Mouse (Mus musculus) MEL (cell line): ENCODE data around the gene Mettl16. TPM values are rescaled to one million over a fixed set of nuclear protein-coding genes. Genes with fewer than 3 reads are reported as not detected.

Experiments
- DNase-seq: peaks from one replicate; pipeline ENCODE4 v3.0.0; 2011; ENCODE audit warnings: low read depth, low spot score
- H3K27ac ChIP-seq: 2 replicates; pipeline ENCODE4 v1.5.1; 2012; ENCODE audit warnings: low read depth, mild to moderate bottlenecking, control low read depth, low read length, moderate library complexity; ENCODE audit not compliant: control insufficient read depth
- H3K27me3 ChIP-seq, 2 experiments: fragments of 150-350 bp in 1 of 2; sonication (generic) in 1 of 2; 2 replicates each; pipeline ENCODE4 v1.6.1; 2012; ENCODE audit warnings: low read length in 2 of 2, mild to moderate bottlenecking in 2 of 2, improper control_type of control experiment in 1 of 2, moderate library complexity in 1 of 2; ENCODE audit not compliant: insufficient read depth in 2 of 2, control insufficient read depth in 1 of 2
- H3K36me3 ChIP-seq, 2 experiments: 2 replicates each; pipeline ENCODE4 v1.6.1; 2012 to 2014; ENCODE audit warnings: low read length in 2 of 2, improper control_type of control experiment in 1 of 2, inconsistent platforms in 1 of 2, mild to moderate bottlenecking in 1 of 2; ENCODE audit not compliant: insufficient read depth in 2 of 2, control insufficient read depth in 1 of 2
- H3K4me1 ChIP-seq, 2 experiments: fragments of 150-350 bp in 1 of 2; sonication (generic) in 1 of 2; 2 replicates each; pipeline ENCODE4 v1.6.1; 2012; ENCODE audit warnings: low read length in 2 of 2, improper control_type of control experiment in 1 of 2, mild to moderate bottlenecking in 1 of 2; ENCODE audit not compliant: insufficient read depth in 2 of 2, control insufficient read depth in 1 of 2
- H3K4me3 ChIP-seq, 2 experiments: fragments of 150-350 bp in 1 of 2; sonication (generic) in 1 of 2; 2 replicates each; pipeline ENCODE4 v1.5.1; 2012; ENCODE audit warnings: low read depth in 2 of 2, low read length in 2 of 2, mild to moderate bottlenecking in 2 of 2, moderate library complexity in 2 of 2, control low read depth in 1 of 2, improper control_type of control experiment in 1 of 2; ENCODE audit not compliant: control insufficient read depth in 1 of 2, insufficient read depth in 1 of 2
- H3K79me2 ChIP-seq: 2 replicates; pipeline ENCODE4 v1.6.1; 2012; ENCODE audit warnings: mild to moderate bottlenecking, low read length, moderate library complexity; ENCODE audit not compliant: control insufficient read depth, poor library complexity, insufficient read depth
- H3K9ac ChIP-seq: 2 replicates; pipeline ENCODE4 v1.6.1; 2012; ENCODE audit warnings: low read depth, mild to moderate bottlenecking, control low read depth, low read length, moderate library complexity; ENCODE audit not compliant: control insufficient read depth, poor library complexity, severe bottlenecking
- H3K9me3 ChIP-seq: fragments of 150-350 bp; sonication (generic); replicated peaks from 2 replicates; pipeline ENCODE4 v1.6.1; 2012; ENCODE audit warnings: mild to moderate bottlenecking, low read length, improper control_type of control experiment, moderate library complexity; ENCODE audit not compliant: insufficient read depth
- CHD2 ChIP-seq: IDR thresholded peaks from 2 replicates; pipeline ENCODE4 v1.6.1; 2011; ENCODE audit warnings: low read length, improper control_type of control experiment
- CTCF ChIP-seq, 3 experiments: IDR thresholded peaks in 2 of 3; conservative IDR thresholded peaks in 1 of 3; 2 replicates each; pipeline ENCODE4 v1.5.1; 2011 to 2012; ENCODE audit warnings: low read length in 3 of 3, low read depth in 2 of 3, mild to moderate bottlenecking in 2 of 3, improper control_type of control experiment in 1 of 3, inconsistent platforms in 1 of 3, mixed read lengths in 1 of 3, moderate library complexity in 1 of 3; ENCODE audit not compliant: control insufficient read depth in 1 of 3, insufficient read depth in 1 of 3, poor library complexity in 1 of 3, severe bottlenecking in 1 of 3
- EP300 ChIP-seq, 2 experiments: IDR thresholded peaks; 2 replicates each; pipeline ENCODE4 v1.6.1; 2011; ENCODE audit warnings: improper control_type of control experiment in 2 of 2, low read length in 2 of 2, low read depth in 1 of 2, mild to moderate bottlenecking in 1 of 2
- GATA1 ChIP-seq: IDR thresholded peaks from 2 replicates; pipeline ENCODE4 v1.6.1; 2011; ENCODE audit warnings: low read depth, low read length, improper control_type of control experiment
- JUND ChIP-seq: IDR thresholded peaks from 2 replicates; pipeline ENCODE4 v1.6.1; 2011; ENCODE audit warnings: low read depth, mild to moderate bottlenecking, improper control_type of control experiment, low read length
- MAX ChIP-seq: IDR thresholded peaks from 2 replicates; pipeline ENCODE4 v1.6.1; 2011; ENCODE audit warnings: low read length, improper control_type of control experiment
- MAZ ChIP-seq: IDR thresholded peaks from 2 replicates; pipeline ENCODE4 v1.6.1; 2012; ENCODE audit warnings: low read depth, mild to moderate bottlenecking, inconsistent platforms, low read length, improper control_type of control experiment
- MXI1 ChIP-seq: IDR thresholded peaks from 2 replicates; pipeline ENCODE4 v1.6.1; 2011; ENCODE audit warnings: mild to moderate bottlenecking, low read depth, low read length, improper control_type of control experiment
- MYC ChIP-seq: IDR thresholded peaks from 2 replicates; pipeline ENCODE4 v1.6.1; 2011; ENCODE audit warnings: low read depth, mild to moderate bottlenecking, low read length, improper control_type of control experiment, moderate library complexity
- NRF1 ChIP-seq: IDR thresholded peaks from 2 replicates; pipeline ENCODE4 v1.6.1; 2014; ENCODE audit warnings: low read depth, mild to moderate bottlenecking, inconsistent platforms, low read length, improper control_type of control experiment, moderate library complexity; ENCODE audit not compliant: poor library complexity, insufficient read depth, severe bottlenecking
- POLR2A ChIP-seq, 2 experiments: IDR thresholded peaks; 2 replicates each; pipeline ENCODE4 v1.6.1; 2011 to 2012; ENCODE audit warnings: low read length in 2 of 2, mild to moderate bottlenecking in 2 of 2, control low read depth in 1 of 2, improper control_type of control experiment in 1 of 2, low read depth in 1 of 2, moderate library complexity in 1 of 2; ENCODE audit not compliant: control insufficient read depth in 1 of 2, insufficient read depth in 1 of 2, poor library complexity in 1 of 2
- POLR2AphosphoS2 ChIP-seq: IDR thresholded peaks from 2 replicates; pipeline ENCODE4 v1.6.1; 2011; ENCODE audit warnings: low read length, improper control_type of control experiment
- POLR2AphosphoS5 ChIP-seq: IDR thresholded peaks from 2 replicates; pipeline ENCODE4 v1.6.1; 2012; ENCODE audit warnings: low read depth, borderline replicate concordance, mild to moderate bottlenecking, inconsistent platforms, low read length, moderate library complexity, mixed read lengths
- RAD21 ChIP-seq: IDR thresholded peaks from 2 replicates; pipeline ENCODE4 v1.6.1; 2011; ENCODE audit warnings: mild to moderate bottlenecking, low read depth, low read length, improper control_type of control experiment
- SIN3A ChIP-seq: IDR thresholded peaks from 2 replicates; pipeline ENCODE4 v1.6.1; 2012; ENCODE audit warnings: low read length, improper control_type of control experiment, inconsistent platforms
- TAL1 ChIP-seq: IDR thresholded peaks from 2 replicates; pipeline ENCODE4 v1.6.1; 2012; ENCODE audit warnings: mild to moderate bottlenecking, inconsistent platforms, low read length, moderate library complexity, mixed read lengths
- TBP ChIP-seq: IDR thresholded peaks from 2 replicates; pipeline ENCODE4 v1.8.0; 2011; ENCODE audit warnings: low read depth, low read length, improper control_type of control experiment
- TCF12 ChIP-seq: IDR thresholded peaks from 2 replicates; pipeline ENCODE4 v1.6.1; 2014; ENCODE audit warnings: low read depth, mild to moderate bottlenecking, inconsistent platforms, low read length, improper control_type of control experiment, moderate library complexity
- UBTF ChIP-seq: IDR thresholded peaks from 2 replicates; pipeline ENCODE4 v1.6.1; 2012; ENCODE audit warnings: low read depth, mild to moderate bottlenecking, inconsistent platforms, low read length, improper control_type of control experiment, moderate library complexity, borderline replicate concordance; ENCODE audit not compliant: insufficient read depth
- USF2 ChIP-seq, 2 experiments: IDR thresholded peaks; 2 replicates each; pipeline ENCODE4 v1.6.1; 2011 to 2012; ENCODE audit warnings: improper control_type of control experiment in 2 of 2, low read length in 2 of 2, borderline replicate concordance in 1 of 2, inconsistent platforms in 1 of 2, low read depth in 1 of 2, mild to moderate bottlenecking in 1 of 2; ENCODE audit not compliant: insufficient read depth in 1 of 2
- ZC3H11A ChIP-seq: IDR thresholded peaks from 2 replicates; pipeline ENCODE4 v1.6.1; 2012; ENCODE audit warnings: low read depth, mild to moderate bottlenecking, inconsistent platforms, low read length, improper control_type of control experiment
- ZKSCAN1 ChIP-seq: IDR thresholded peaks from 2 replicates; pipeline ENCODE4 v1.6.1; 2012; ENCODE audit warnings: low read depth, mild to moderate bottlenecking, inconsistent platforms, low read length, improper control_type of control experiment, moderate library complexity
- ZMIZ1 ChIP-seq: IDR thresholded peaks from 2 replicates; pipeline ENCODE4 v1.6.1; 2012; ENCODE audit warnings: low read depth, mild to moderate bottlenecking, inconsistent platforms, low read length, improper control_type of control experiment, moderate library complexity
- ZNF384 ChIP-seq: IDR thresholded peaks from 2 replicates; pipeline ENCODE4 v1.6.1; 2012; ENCODE audit warnings: low read depth, mild to moderate bottlenecking, inconsistent platforms, low read length, improper control_type of control experiment
- polyA plus RNA-seq, 2 experiments: library from polyadenylated mRNA; stranded (reverse) in 1 of 2; unstranded in 1 of 2; fragments of >175 nt in 1 of 2; fragments of >200 nt in 1 of 2; gene quantifications; 2 replicates each; pipeline versions ENCODE4 v1.2.1 to v1.2.4; 2012; ENCODE audit warnings: low replicate concordance in 2 of 2, low read depth in 1 of 2; ENCODE audit not compliant: insufficient read length in 2 of 2, insufficient read depth in 1 of 2, missing spikeins in 1 of 2
- total RNA-seq: library from RNA; depleted of rRNA; stranded (reverse); fragments of 300-350 nt; gene quantifications from 2 replicates; pipeline ENCODE4 v1.2.3, GENCODE M21; 2012

The Mettl16 gene
- total and polyA plus RNA-seq, 3 experiments: 76.3 to 116 TPM; not detected in 1

GRCm38 (mm10) chr11:74832503-74833143, 62.0 kb downstream of the Mettl16 start (continued):
- peak; percentile 64 for TF ChIP-seq NRF1
- TF ChIP-seq TCF12: no peak
- TF ChIP-seq TBP: no peak; the same call in 1 of the 2 replicates
- TF ChIP-seq MXI1: peak; percentile 44; the same call in 1 of the 2 replicates
- no peak for TF ChIP-seq TAL1
- no peak for TF ChIP-seq POLR2AphosphoS5
- TF ChIP-seq POLR2A (IDR thresholded peaks at IDR 0.05; ENCODE audit: control insufficient read depth in 1 of 2, insufficient read depth in 1 of 2, low read depth in 1 of 2, low read length in 2 of 2, poor library complexity in 1 of 2): peak in 1 of 2 experiments; percentile 48; a peak in 2 of 4 replicates
- TF ChIP-seq POLR2AphosphoS2: no peak
- TF ChIP-seq ZMIZ1: 0 out of 2 replicates have a peak, but pooled peaks have one; percentile 34

DNA sequence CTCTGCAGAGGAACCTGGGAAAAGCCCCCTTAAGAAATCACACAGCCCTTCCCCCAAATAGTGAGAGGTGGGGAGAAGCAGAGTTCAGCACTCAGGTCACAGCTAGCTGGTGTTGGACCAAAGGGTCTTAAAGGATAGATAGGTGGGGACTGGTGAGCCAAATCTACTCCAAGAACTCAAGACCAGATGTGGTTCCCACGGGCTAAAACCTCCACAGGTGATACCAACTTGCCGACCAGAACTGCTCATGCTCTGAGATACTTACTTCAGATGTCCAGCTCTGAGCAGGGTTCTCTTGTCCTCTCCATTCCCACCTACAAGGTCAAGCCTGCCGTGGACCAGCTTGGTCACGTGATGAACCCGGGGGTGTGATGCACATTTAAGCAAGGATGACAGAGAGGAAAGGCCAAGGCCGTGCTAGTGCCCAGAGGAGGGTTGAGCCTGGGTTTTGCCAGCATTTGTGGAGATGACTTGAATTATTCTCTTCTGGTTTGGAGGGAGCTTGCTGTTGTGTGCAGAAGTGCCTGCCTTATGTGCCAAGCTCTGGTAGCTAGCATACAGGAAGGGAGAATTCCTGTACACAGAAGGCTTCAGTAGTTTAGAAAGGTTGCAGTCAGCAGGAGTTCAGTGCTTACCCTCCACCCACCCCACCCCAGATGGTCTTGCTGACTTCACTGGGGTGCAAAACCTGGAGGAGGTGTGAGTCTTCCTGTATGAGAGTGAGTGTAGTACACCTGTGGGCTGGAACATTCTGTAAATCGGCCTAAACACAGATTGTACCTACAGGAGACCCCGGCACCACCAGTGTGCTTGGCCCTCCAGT, 63.1 kb downstream of the Mettl16 start:
- H3K9me3 ChIP-seq: no peaks in the 10 kb centered on the region
- peaks cover 0 to 18% of the 10 kb centered on the region in 2 experiments; a peak in 2 of 4 replicates for H3K36me3 ChIP-seq
- peak overlapping the region in 1 of 2 experiments; percentile 58; a peak in 1 of 4 replicates for H3K4me3 ChIP-seq
- peaks cover 47% of the 10 kb centered on the region for H3K79me2 ChIP-seq
- no peak for DNase-seq
- TF ChIP-seq ZNF384: no peak
- TF ChIP-seq UBTF: no peak
- no peak for TF ChIP-seq CHD2
- no peak for TF ChIP-seq RAD21
- no peak for TF ChIP-seq ZKSCAN1
- no peak for TF ChIP-seq GATA1
- no peak for TF ChIP-seq SIN3A
- TF ChIP-seq MAZ: no peak
- no peak for TF ChIP-seq TBP
- TF ChIP-seq JUND: no peak
- no peak for TF ChIP-seq EP300 (IDR thresholded peaks at IDR 0.05; ENCODE audit: low read depth in 1 of 2, low read length in 2 of 2)
- no peak for TF ChIP-seq NRF1
- no peak for TF ChIP-seq TAL1
- TF ChIP-seq CTCF (IDR thresholded peaks at IDR 0.05 in 2 of 3, conservative IDR thresholded peaks at IDR 0.05 in 1 of 3; ENCODE audit: control insufficient read depth in 1 of 3, insufficient read depth in 1 of 3, low read depth in 2 of 3, low read length in 3 of 3, poor library complexity in 1 of 3, severe bottlenecking in 1 of 3): no peak
- no peak for TF ChIP-seq MYC
- TF ChIP-seq MAX: no peak
- TF ChIP-seq USF2 (IDR thresholded peaks at IDR 0.05; ENCODE audit: borderline replicate concordance in 1 of 2, insufficient read depth in 1 of 2, low read depth in 1 of 2, low read length in 2 of 2): no peak
- TF ChIP-seq ZC3H11A: no peak
- TF ChIP-seq, all 39 proteins: peak for 0
- H3K27ac ChIP-seq: no peak overlapping the region
- H3K27me3 ChIP-seq: no peaks in the 10 kb centered on the region
- H3K9ac ChIP-seq: peak overlapping the region; percentile 76
- H3K4me1 ChIP-seq: peaks cover 3 to 20% of the 10 kb centered on the region in 2 experiments; a peak in 3 of 4 replicates
